Mouse (Mus musculus) lung, postnatal 25 days (tissue): ENCODE results near the gene Pdlim7.

Experiments used
- DNase-seq: peaks from one replicate; pipeline ENCODE4 v3.0.0; 2022; ENCODE audit warnings: low spot score

Gene Pdlim7

GRCm38 (mm10) chr13:55464027-55464884, 49.2 kb downstream of the Pdlim7 start, which contains the start of gene Prr7:
Gene Prr7, plus strand, starts transcription at chr13:55464267.
- no peak for DNase-seq

GRCm38 (mm10) chr13:55463399-55464026, 50.0 kb downstream of the Pdlim7 start:
- no peak for DNase-seq

GRCm38 (mm10) chr13:55462965-55463364, 50.5 kb downstream of the Pdlim7 start:
- DNase-seq: no peak

- DNase-seq: peak; percentile 69
These were observed 61.5 kb downstream of the Pdlim7 start for GRCm38 (mm10) chr13:55451785-55452549.

GRCm38 (mm10) chr13:55451296-55451695, 62.2 kb downstream of the Pdlim7 start:
- DNase-seq: no peak

GRCm38 (mm10) chr13:55450511-55450980, 62.9 kb downstream of the Pdlim7 start:
- peak; percentile 64 for DNase-seq

- DNase-seq: no peak
These were observed 63.6 kb downstream of the Pdlim7 start for GRCm38 (mm10) chr13:55449679-55450441.

- DNase-seq: no peak
These were observed 64.3 kb downstream of the Pdlim7 start for GRCm38 (mm10) chr13:55449205-55449604.

- DNase-seq: no peak
These were observed 65.3 kb downstream of the Pdlim7 start for GRCm38 (mm10) chr13:55448131-55448530.

GRCm38 (mm10) chr13:55447543-55447943, 65.9 kb downstream of the Pdlim7 start:
- DNase-seq: peak; percentile 61

GRCm38 (mm10) chr13:55446483-55447105, 66.9 kb downstream of the Pdlim7 start:
- no peak for DNase-seq
